Mouse (Mus musculus): ENCODE data around the gene Tspan9. TPM values are rescaled to one million over a fixed set of nuclear protein-coding genes. Genes with fewer than 3 reads are reported as not detected.

Tspan9 gene
- total and polyA plus RNA-seq, 2 experiments from 2014 or later: 105 to 332 TPM

GRCm38 (mm10) chr6:127978941-127979340 is 164.5 kb downstream of the Tspan9 start:
- Histone ChIP-seq H3K27me3 (ENCODE audit: control insufficient read depth, insufficient read depth, low read length) (no peaks in the 10 kb centered on the region), H3K4me3 (ENCODE audit: low read depth, low read length) (no peak overlapping the region), H3K4me1 (ENCODE audit: control insufficient read depth, insufficient read depth) (peaks cover 39% of the 10 kb centered on the region), H3K4me2 (ENCODE audit: low read depth, low read length) (no peak overlapping the region), H3K9ac (replicated peaks; ENCODE audit: low read depth, low read length) (no peak overlapping the region), H3K36me3 (replicated peaks; ENCODE audit: control insufficient read depth, insufficient read depth, low read length) (no peaks in the 10 kb centered on the region; the same call in 1 of the 2 replicates), H3K9me3 (replicated peaks; ENCODE audit: control insufficient read depth, low read length) (no peaks in the 10 kb centered on the region), H3K27ac (ENCODE audit: low read depth) (no peak overlapping the region)
- ATAC-seq (ENCODE audit: insufficient read depth, low read depth): no peak
- WGBS: 87% methylated on average over 20 of the region's 20 CpGs
- DNase-seq (ENCODE audit: low spot score): no peak
- no peak for TF ChIP-seq CTCF (IDR thresholded peaks at IDR 0.05; ENCODE audit: low read depth)
- no peak for TF ChIP-seq EP300 (IDR thresholded peaks at IDR 0.05; ENCODE audit: low read depth)

DNA sequence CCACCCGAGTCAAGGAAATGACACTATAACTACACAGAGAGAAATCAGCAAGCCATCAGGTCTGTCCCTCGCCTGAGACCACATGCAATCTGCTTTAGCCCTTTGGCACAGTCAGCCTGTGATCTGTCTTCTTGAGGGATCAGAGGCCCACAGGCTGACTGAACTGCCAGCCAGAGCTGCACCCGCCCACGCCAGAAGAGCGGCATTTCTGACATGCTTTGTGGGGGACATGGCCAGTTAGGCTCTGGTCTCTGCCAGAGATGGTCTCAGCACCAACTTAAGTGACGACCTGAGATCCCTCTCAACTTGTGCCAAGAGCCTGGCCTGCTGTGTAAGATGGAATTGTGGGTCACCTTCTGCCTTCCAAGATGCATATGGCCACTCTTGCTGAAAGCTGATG is 166.7 kb downstream of the Tspan9 start:
- WGBS: 35% methylated on average over 6 of the region's 6 CpGs
- no peak overlapping the region for H3K9ac ChIP-seq (replicated peaks; ENCODE audit: low read depth, low read length)

GRCm38 (mm10) chr6:127974000-127974399 is 169.4 kb downstream of the Tspan9 start:
- no peaks in the 10 kb centered on the region for H3K9me3 ChIP-seq (replicated peaks; ENCODE audit: control insufficient read depth, low read length)
- no peak overlapping the region for H3K4me3 ChIP-seq (ENCODE audit: low read depth, low read length)
- WGBS: 40% methylated on average over 9 of the region's 9 CpGs
- no peak for DNase-seq (ENCODE audit: low spot score)
- no peaks in the 10 kb centered on the region; the same call in 1 of the 2 replicates for H3K36me3 ChIP-seq (replicated peaks; ENCODE audit: control insufficient read depth, insufficient read depth, low read length)
- H3K9ac ChIP-seq (replicated peaks; ENCODE audit: low read depth, low read length): no peak overlapping the region
- H3K4me1 ChIP-seq (ENCODE audit: control insufficient read depth, insufficient read depth): peaks cover 21% of the 10 kb centered on the region; the same call in 1 of the 2 replicates
- ATAC-seq (ENCODE audit: insufficient read depth, low read depth): peak; percentile 27; the same call in 1 of the 2 replicates
- TF ChIP-seq EP300 (IDR thresholded peaks at IDR 0.05; ENCODE audit: low read depth) (no peak), CTCF (IDR thresholded peaks at IDR 0.05; ENCODE audit: low read depth) (no peak)
- peak overlapping the region; percentile 39 for H3K27ac ChIP-seq (ENCODE audit: low read depth)
- H3K4me2 ChIP-seq (ENCODE audit: low read depth, low read length): no peak overlapping the region
- H3K27me3 ChIP-seq (ENCODE audit: control insufficient read depth, insufficient read depth, low read length): no peaks in the 10 kb centered on the region

More for the DNA sequence above, 166.7 kb downstream of the Tspan9 start:
- H3K27me3 ChIP-seq (ENCODE audit: control insufficient read depth, insufficient read depth, low read length): no peaks in the 10 kb centered on the region
- no peak for DNase-seq (ENCODE audit: low spot score)
- TF ChIP-seq CTCF (IDR thresholded peaks at IDR 0.05; ENCODE audit: low read depth) (no peak), EP300 (IDR thresholded peaks at IDR 0.05; ENCODE audit: low read depth) (no peak)
- ATAC-seq (ENCODE audit: insufficient read depth, low read depth): 0 out of 2 replicates have a peak, but pooled peaks have one; percentile 31
- no peak overlapping the region for H3K4me3 ChIP-seq (ENCODE audit: low read depth, low read length)
- H3K27ac ChIP-seq (ENCODE audit: low read depth): peak overlapping the region; percentile 46; the same call in 1 of the 2 replicates
- H3K4me2 ChIP-seq (ENCODE audit: low read depth, low read length): no peak overlapping the region
- H3K9me3 ChIP-seq (replicated peaks; ENCODE audit: control insufficient read depth, low read length): no peaks in the 10 kb centered on the region
- H3K36me3 ChIP-seq (replicated peaks; ENCODE audit: control insufficient read depth, insufficient read depth, low read length): no peaks in the 10 kb centered on the region; the same call in 1 of the 2 replicates
- H3K4me1 ChIP-seq (ENCODE audit: control insufficient read depth, insufficient read depth): peaks cover 38% of the 10 kb centered on the region

DNA sequence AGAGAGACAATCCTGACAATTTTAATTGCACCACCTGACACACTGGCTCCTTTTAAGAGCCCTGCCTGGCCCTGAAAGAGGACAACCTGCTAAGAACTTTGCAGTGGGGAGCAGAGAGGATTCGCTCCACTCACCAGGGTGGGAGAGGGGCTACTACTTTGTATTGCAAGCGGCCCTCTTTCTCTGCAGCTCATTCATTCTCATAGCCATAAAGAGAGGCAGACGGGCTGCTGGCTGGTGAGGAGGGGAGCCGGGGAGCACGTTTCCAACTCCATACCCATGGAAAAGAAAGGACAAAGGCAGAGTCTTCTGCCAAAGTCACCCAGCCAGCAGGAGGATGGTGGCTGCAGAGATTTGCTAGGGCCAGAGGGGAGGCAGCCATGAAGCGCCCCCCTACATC is 169.8 kb downstream of the Tspan9 start:
- no peak for ATAC-seq (ENCODE audit: insufficient read depth, low read depth)
- no peak overlapping the region for H3K4me3 ChIP-seq (ENCODE audit: low read depth, low read length)
- WGBS: 71% methylated on average over 6 of the region's 6 CpGs

DNA sequence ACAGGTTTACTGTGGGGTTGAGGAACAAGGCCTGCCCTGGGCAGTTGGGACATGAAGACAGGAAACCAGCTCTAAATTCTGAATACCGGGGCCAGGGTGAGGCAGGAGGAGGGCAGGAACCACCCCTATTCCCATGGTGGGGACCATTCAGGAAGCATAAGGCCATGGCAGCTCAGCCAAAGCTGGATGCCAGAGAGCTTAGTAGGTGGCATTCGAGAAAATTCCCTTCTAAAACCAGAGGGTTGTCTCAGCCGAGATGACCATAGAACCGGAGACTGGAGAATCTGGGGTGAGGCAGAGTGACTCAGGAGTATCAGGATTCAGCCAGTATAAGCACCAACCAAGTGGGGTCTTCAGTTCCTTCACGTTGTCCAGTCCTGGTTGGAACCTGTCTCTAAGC is 171.5 kb downstream of the Tspan9 start:
- Histone ChIP-seq H3K9me3 (replicated peaks; ENCODE audit: control insufficient read depth, low read length) (no peaks in the 10 kb centered on the region), H3K9ac (replicated peaks; ENCODE audit: low read depth, low read length) (no peak overlapping the region), H3K36me3 (replicated peaks; ENCODE audit: control insufficient read depth, insufficient read depth, low read length) (no peaks in the 10 kb centered on the region), H3K4me1 (ENCODE audit: control insufficient read depth, insufficient read depth) (peaks cover 21% of the 10 kb centered on the region; the same call in 1 of the 2 replicates), H3K27ac (ENCODE audit: low read depth) (no peak overlapping the region), H3K27me3 (ENCODE audit: control insufficient read depth, insufficient read depth, low read length) (no peaks in the 10 kb centered on the region), H3K4me2 (ENCODE audit: low read depth, low read length) (no peak overlapping the region), H3K4me3 (ENCODE audit: low read depth, low read length) (no peak overlapping the region)
- WGBS: 72% methylated on average over 5 of the region's 5 CpGs
- DNase-seq (ENCODE audit: low spot score): no peak
- ATAC-seq (ENCODE audit: insufficient read depth, low read depth): no peak
- TF ChIP-seq EP300 (IDR thresholded peaks at IDR 0.05; ENCODE audit: low read depth): no peak
- no peak for TF ChIP-seq CTCF (IDR thresholded peaks at IDR 0.05; ENCODE audit: low read depth)

More for the DNA sequence above, 169.8 kb downstream of the Tspan9 start:
- Histone ChIP-seq H3K27ac (ENCODE audit: low read depth) (peak overlapping the region; percentile 39), H3K9me3 (replicated peaks; ENCODE audit: control insufficient read depth, low read length) (no peaks in the 10 kb centered on the region), H3K4me2 (ENCODE audit: low read depth, low read length) (no peak overlapping the region), H3K4me1 (ENCODE audit: control insufficient read depth, insufficient read depth) (peaks cover 21% of the 10 kb centered on the region; the same call in 1 of the 2 replicates), H3K36me3 (replicated peaks; ENCODE audit: control insufficient read depth, insufficient read depth, low read length) (no peaks in the 10 kb centered on the region; the same call in 1 of the 2 replicates), H3K27me3 (ENCODE audit: control insufficient read depth, insufficient read depth, low read length) (no peaks in the 10 kb centered on the region), H3K9ac (replicated peaks; ENCODE audit: low read depth, low read length) (no peak overlapping the region)
- DNase-seq (ENCODE audit: low spot score): no peak
- TF ChIP-seq CTCF (IDR thresholded peaks at IDR 0.05; ENCODE audit: low read depth): no peak
- no peak for TF ChIP-seq EP300 (IDR thresholded peaks at IDR 0.05; ENCODE audit: low read depth)

GRCm38 (mm10) chr6:127970848-127971247 is 172.5 kb downstream of the Tspan9 start:
- TF ChIP-seq CTCF (IDR thresholded peaks at IDR 0.05; ENCODE audit: low read depth): no peak
- no peak for TF ChIP-seq EP300 (IDR thresholded peaks at IDR 0.05; ENCODE audit: low read depth)
- H3K36me3 ChIP-seq (replicated peaks; ENCODE audit: control insufficient read depth, insufficient read depth, low read length): peaks cover 11% of the 10 kb centered on the region
- no peak overlapping the region for H3K4me3 ChIP-seq (ENCODE audit: low read depth, low read length)
- H3K9me3 ChIP-seq (replicated peaks; ENCODE audit: control insufficient read depth, low read length): no peaks in the 10 kb centered on the region
- 71% methylated on average over 5 of the region's 5 CpGs for WGBS
- H3K4me1 ChIP-seq (ENCODE audit: control insufficient read depth, insufficient read depth): peaks cover 21% of the 10 kb centered on the region; the same call in 1 of the 2 replicates
- no peaks in the 10 kb centered on the region for H3K27me3 ChIP-seq (ENCODE audit: control insufficient read depth, insufficient read depth, low read length)
- H3K9ac ChIP-seq (replicated peaks; ENCODE audit: low read depth, low read length): no peak overlapping the region
- no peak overlapping the region for H3K27ac ChIP-seq (ENCODE audit: low read depth)
- DNase-seq (ENCODE audit: low spot score) (no peak), ATAC-seq (ENCODE audit: insufficient read depth, low read depth) (no peak)
- no peak overlapping the region for H3K4me2 ChIP-seq (ENCODE audit: low read depth, low read length)
